Mouse (Mus musculus) midbrain, embryonic 14.5 days (tissue): ENCODE measurements around the gene Tcl1b1. TPM values are rescaled to one million over a fixed set of nuclear protein-coding genes. Genes with fewer than 3 reads are reported as not detected.
"Not testable (repeated sequence)": the region's sequence is repeated elsewhere in the genome, so short reads cannot be mapped to it uniquely, and the experiment has no call there.

Source experiments
- ATAC-seq: fragments of 200-750 bp; cut with Nextera tagmentation; 2 replicates; pipeline ENCODE4 v1.8.0; 2017; ENCODE audit warnings: moderate number of reproducible peaks, moderate library complexity; ENCODE audit not compliant: low FRiP score, low TSS enrichment
- DNase-seq: peaks from one replicate; pipeline ENCODE4 v3.0.0-alpha.2; 2015
- H3K27ac ChIP-seq: fragments of 300-500 bp; sonication (generic); replicated peaks from 2 replicates; pipeline ENCODE4 v1.5.1; 2014; ENCODE audit warnings: mild to moderate bottlenecking, low read depth, low read length, moderate library complexity
- H3K27me3 ChIP-seq: fragments of 300-500 bp; sonication (generic); 2 replicates; pipeline ENCODE4 v1.6.1; 2014; ENCODE audit warnings: low read length, control low read depth, mixed read lengths; ENCODE audit not compliant: control insufficient read depth, insufficient read depth
- H3K36me3 ChIP-seq: fragments of 300-500 bp; sonication (generic); 2 replicates; pipeline ENCODE4 v1.6.1; 2014; ENCODE audit warnings: low read length, control low read depth; ENCODE audit not compliant: control insufficient read depth, insufficient read depth
- H3K4me1 ChIP-seq: fragments of 300-500 bp; sonication (generic); 2 replicates; pipeline ENCODE4 v1.6.1; 2014; ENCODE audit warnings: mild to moderate bottlenecking, antibody characterized with exemption, low read length, control low read depth; ENCODE audit not compliant: control insufficient read depth, insufficient read depth
- H3K4me2 ChIP-seq: fragments of 300-500 bp; sonication (generic); 2 replicates; pipeline ENCODE4 v1.6.1; 2014; ENCODE audit warnings: mild to moderate bottlenecking, low read length, moderate library complexity
- H3K4me3 ChIP-seq: fragments of 300-500 bp; sonication (generic); replicated peaks from 2 replicates; pipeline ENCODE4 v1.5.1; 2014; ENCODE audit warnings: low read depth, low read length
- H3K9ac ChIP-seq: fragments of 300-500 bp; sonication (generic); replicated peaks from 2 replicates; pipeline ENCODE4 v1.6.1; 2014; ENCODE audit warnings: mild to moderate bottlenecking, low read length, moderate library complexity
- H3K9me3 ChIP-seq: fragments of 300-500 bp; sonication (generic); 2 replicates; pipeline ENCODE4 v1.6.1; 2016; ENCODE audit warnings: low read length, control low read depth, mixed read lengths; ENCODE audit not compliant: control insufficient read depth
- whole genome bisulfite sequencing: fragments of 180-500 bp; shearing (Covaris S2); extraction: QIAGEN DNeasy Blood & Tissue Kit; methylation state at CpG from one replicate; pipeline ENCODE4 v1.1.7; 2014; 5-methylcytosine and 5-hydroxymethylcytosine counted together
- polyA plus RNA-seq: library from polyadenylated mRNA; unstranded; fragments of >200 nt; fragmentation: Nextera tagmentation; extraction: Ambion mirVana; gene quantifications from 2 replicates; pipeline ENCODE4 v1.2.1, GENCODE M21; 2014

Gene Tcl1b1
- not detected in 2 replicates for polyA plus RNA-seq

GRCm38 (mm10) chr12:105159390-105159789 lies at the start of gene Tcl1b1:
Tcl1b1 (plus strand) TSS chr12:105159690.
- WGBS = 80% methylated on average over 4 of the region's 4 CpGs
- H3K27ac ChIP-seq = no peak within 1 kb of the TSS
- ATAC-seq = no peak

GRCm38 (mm10) chr12:105109812-105110211 lies 49.7 kb upstream of the Tcl1b1 start:
- H3K36me3 ChIP-seq = no peaks in the 10 kb centered on the region
- no peaks in the 10 kb centered on the region for H3K27me3 ChIP-seq
- peaks cover 8% of the 10 kb centered on the region; the same call in 1 of the 2 replicates for H3K4me1 ChIP-seq
- no peak overlapping the region for H3K27ac ChIP-seq
- ATAC-seq (no peak), DNase-seq (no peak)
- H3K9me3 ChIP-seq = no peaks in the 10 kb centered on the region
- H3K4me2 ChIP-seq = no peak overlapping the region
- H3K4me3 ChIP-seq = no peak overlapping the region
- no peak overlapping the region for H3K9ac ChIP-seq
- WGBS = 79% methylated on average over 4 of the region's 4 CpGs

More at GRCm38 (mm10) chr12:105159390-105159789, at the start of gene Tcl1b1:
- Histone ChIP-seq H3K36me3 (no peaks in the 10 kb centered on the region), H3K27me3 (no peaks in the 10 kb centered on the region), H3K4me2 (no peak within 1 kb of the TSS), H3K4me3 (no peak within 1 kb of the TSS), H3K9ac (no peak within 1 kb of the TSS), H3K9me3 (no peaks in the 10 kb centered on the region), H3K4me1 (no peaks in the 10 kb centered on the region)
- no peak for DNase-seq

- no peak overlapping the region; the same call in 1 of the 2 replicates for H3K9ac ChIP-seq
- no peak overlapping the region for H3K4me3 ChIP-seq
- DNase-seq = peak; percentile 55
- no peak for ATAC-seq
- H3K4me1 ChIP-seq = peaks cover 8% of the 10 kb centered on the region; the same call in 1 of the 2 replicates
- no peaks in the 10 kb centered on the region for H3K27me3 ChIP-seq
- 34% methylated on average over 13 of the region's 13 CpGs for WGBS
- H3K27ac ChIP-seq = peak overlapping the region; percentile 61
- no peaks in the 10 kb centered on the region for H3K36me3 ChIP-seq
- no peaks in the 10 kb centered on the region for H3K9me3 ChIP-seq
- peak overlapping the region; percentile 19; the same call in 1 of the 2 replicates for H3K4me2 ChIP-seq
These were observed 47.0 kb upstream of the Tcl1b1 start for GRCm38 (mm10) chr12:105112321-105112988.

GRCm38 (mm10) chr12:105116648-105117047 lies 42.8 kb upstream of the Tcl1b1 start:
- ATAC-seq (no peak), DNase-seq (no peak)
- no peak overlapping the region for H3K27ac ChIP-seq
- H3K9ac ChIP-seq = no peak overlapping the region
- no peaks in the 10 kb centered on the region for H3K27me3 ChIP-seq
- H3K9me3 ChIP-seq = no peaks in the 10 kb centered on the region
- no peak overlapping the region for H3K4me3 ChIP-seq
- H3K36me3 ChIP-seq = no peaks in the 10 kb centered on the region
- H3K4me1 ChIP-seq = peaks cover 8% of the 10 kb centered on the region; the same call in 1 of the 2 replicates
- no peak overlapping the region for H3K4me2 ChIP-seq
- 97% methylated on average over 1 of the region's 1 CpGs for WGBS

GRCm38 (mm10) chr12:105125362-105125761 lies 34.1 kb upstream of the Tcl1b1 start:
- DNase-seq = no peak
- H3K4me3 ChIP-seq = no peak overlapping the region
- H3K36me3 ChIP-seq = no peaks in the 10 kb centered on the region
- H3K4me2 ChIP-seq = no peak overlapping the region
- no peaks in the 10 kb centered on the region for H3K4me1 ChIP-seq
- H3K9ac ChIP-seq = no peak overlapping the region
- ATAC-seq = no peak
- no peaks in the 10 kb centered on the region for H3K9me3 ChIP-seq
- H3K27ac ChIP-seq = no peak overlapping the region
- no peaks in the 10 kb centered on the region for H3K27me3 ChIP-seq
- WGBS = 87% methylated on average over 6 of the region's 6 CpGs

GRCm38 (mm10) chr12:105126516-105126915 lies 33.0 kb upstream of the Tcl1b1 start:
- Histone ChIP-seq H3K4me3 (no peak overlapping the region), H3K9ac (no peak overlapping the region), H3K36me3 (no peaks in the 10 kb centered on the region), H3K27me3 (no peaks in the 10 kb centered on the region), H3K4me2 (no peak overlapping the region), H3K4me1 (no peaks in the 10 kb centered on the region), H3K9me3 (no peaks in the 10 kb centered on the region), H3K27ac (no peak overlapping the region)
- ATAC-seq (no peak), DNase-seq (no peak)
- 41% methylated on average over 4 of the region's 4 CpGs for WGBS

GRCm38 (mm10) chr12:105127607-105128006 lies 31.9 kb upstream of the Tcl1b1 start:
- no peaks in the 10 kb centered on the region for H3K36me3 ChIP-seq
- no peak overlapping the region for H3K4me2 ChIP-seq
- DNase-seq (no peak), ATAC-seq (no peak)
- no peak overlapping the region for H3K27ac ChIP-seq
- 88% methylated on average over 2 of the region's 2 CpGs for WGBS
- H3K4me3 ChIP-seq = no peak overlapping the region
- no peaks in the 10 kb centered on the region for H3K4me1 ChIP-seq
- no peaks in the 10 kb centered on the region for H3K9me3 ChIP-seq
- no peaks in the 10 kb centered on the region for H3K27me3 ChIP-seq
- H3K9ac ChIP-seq = no peak overlapping the region

GRCm38 (mm10) chr12:105129494-105130205 lies 29.8 kb upstream of the Tcl1b1 start:
- ATAC-seq, H3K4me3 ChIP-seq, H3K36me3 ChIP-seq, H3K27me3 ChIP-seq, DNase-seq, H3K9ac ChIP-seq, H3K27ac ChIP-seq, H3K9me3 ChIP-seq, H3K4me1 ChIP-seq, H3K4me2 ChIP-seq: not testable (repeated sequence)
- 68% methylated on average over 3 of the region's 3 CpGs for WGBS
